Mouse (Mus musculus) gastrocnemius, postnatal 14 days (tissue): ENCODE data around the gene Acd. TPM values are rescaled to one million over a fixed set of nuclear protein-coding genes. Genes with fewer than 3 reads are reported as not detected.

Experiments used
- DNase-seq: peaks from one replicate; pipeline ENCODE4 v3.0.0; 2021; ENCODE audit warnings: mixed read lengths
- intact Hi-C: fragments of 180-260 bp; cut with DNase I; formaldehyde crosslinking; loops from one replicate; pipeline ENCODE4 v1.15.1; 2025; ENCODE audit warnings: low total_unique reads
- total RNA-seq, 2 experiments: library from RNA; stranded (reverse); gene quantifications; 2 replicates each; pipeline ENCODE4 v1.2.3; 2021

The Acd gene
- total RNA-seq, 2 experiments from 2014 or later, result 9.2 to 10.3 TPM

DNA sequence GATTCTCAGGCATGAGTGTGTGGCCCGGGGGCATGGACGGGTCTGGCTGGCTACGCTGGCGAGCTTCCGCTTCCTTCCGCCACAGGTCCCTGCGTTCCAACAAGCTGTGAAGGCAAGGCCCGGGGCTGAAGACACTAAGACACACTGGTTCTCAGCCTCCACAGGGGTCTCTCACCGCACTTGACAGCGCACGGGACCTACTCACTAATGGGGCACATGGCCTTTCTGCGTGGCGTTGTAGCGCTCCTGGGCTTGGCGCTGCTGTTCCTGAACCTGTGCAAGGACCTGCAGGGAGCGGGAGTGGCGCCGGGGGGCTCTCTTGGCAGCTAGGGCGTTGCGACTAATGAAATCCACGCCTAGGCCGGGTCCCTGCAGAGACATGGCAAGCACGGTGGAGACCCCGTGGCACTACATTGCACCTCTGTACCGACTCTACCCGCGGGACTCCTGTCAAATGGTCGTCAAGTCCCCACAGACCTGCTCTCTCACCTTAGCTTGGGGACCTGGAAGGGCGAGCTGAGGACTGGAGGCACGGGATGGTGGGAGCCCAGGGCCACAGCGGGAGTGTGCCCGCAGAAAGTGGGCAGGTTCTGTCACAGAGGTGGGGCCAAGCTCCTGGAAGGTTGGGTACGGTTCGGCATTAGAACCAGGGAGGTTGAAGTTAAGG lies 3.4 kb upstream of the Acd start:
- no peak for DNase-seq
- intact Hi-C loops, result no loop called here

GRCm38 (mm10) chr8:105702731-105703415 lies 2.0 kb upstream of the Acd start:
- intact Hi-C loops, result no loop called here
- no peak for DNase-seq

- intact Hi-C loops, result no loop called here
- no peak for DNase-seq
Measured at GRCm38 (mm10) chr8:105702001-105702401, 1.1 kb upstream of the Acd start.

GRCm38 (mm10) chr8:105700566-105700965 lies 336 bp downstream of the Acd start:
- intact Hi-C loops, result no loop called here
- peak; percentile 37 for DNase-seq

DNA sequence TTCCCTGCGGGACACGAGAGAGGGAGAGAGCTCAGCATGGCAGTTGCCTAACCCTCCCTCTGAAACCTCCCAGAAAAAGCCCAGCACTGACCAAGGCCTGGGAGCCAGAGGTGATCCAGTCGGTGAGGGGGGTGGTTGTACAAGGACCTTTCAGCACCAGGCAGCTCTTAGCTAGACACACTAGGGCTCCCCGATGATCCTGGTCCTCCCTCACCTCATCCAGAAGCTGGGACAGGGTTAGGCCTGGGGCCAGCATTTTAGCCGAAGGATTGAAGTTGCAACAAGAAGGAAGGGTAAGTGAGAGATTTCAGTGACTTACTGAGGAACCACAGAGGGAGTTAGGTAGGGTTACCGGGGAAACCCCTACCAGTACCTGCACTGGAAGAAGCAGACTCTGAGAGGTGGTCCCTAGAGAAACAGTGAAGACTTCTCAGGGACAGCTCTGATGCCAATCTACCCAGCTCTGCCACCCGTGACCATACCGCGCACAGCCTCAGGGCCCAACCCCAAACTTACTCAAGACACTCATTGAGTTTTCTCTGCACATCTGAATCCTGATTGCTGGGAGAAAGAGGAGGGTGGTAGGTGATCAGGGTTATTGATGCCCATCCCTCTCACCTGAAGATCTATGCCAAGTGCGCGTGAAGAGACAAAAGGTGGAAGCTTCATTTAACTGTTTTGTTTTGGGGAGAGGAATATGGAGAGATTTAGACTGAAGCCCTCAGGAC lies 1.2 kb downstream of the Acd start:
- DNase-seq, result no peak
- intact Hi-C loops, result no loop called here

DNA sequence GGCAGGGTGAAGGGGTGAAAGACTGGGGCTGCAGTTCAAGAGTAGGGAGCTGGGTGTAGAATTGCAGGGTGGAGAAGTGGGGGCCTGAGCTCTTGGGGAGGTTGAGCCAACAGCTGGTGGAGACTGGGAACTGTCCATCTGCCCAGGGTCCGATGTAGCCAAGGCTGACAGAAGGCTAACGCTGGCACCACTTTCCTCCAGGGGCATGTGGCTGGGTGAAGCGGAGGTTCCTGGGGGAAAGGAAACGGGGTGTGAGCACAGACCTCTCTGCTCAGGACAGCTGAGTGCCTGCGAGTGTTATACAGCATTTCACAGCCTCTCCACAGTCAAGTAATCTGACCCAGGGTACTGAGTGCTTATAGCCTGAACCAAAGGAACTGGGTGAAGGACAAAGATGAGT lies 2.2 kb downstream of the Acd start:
- intact Hi-C loops, result no loop called here
- DNase-seq, result no peak

DNA sequence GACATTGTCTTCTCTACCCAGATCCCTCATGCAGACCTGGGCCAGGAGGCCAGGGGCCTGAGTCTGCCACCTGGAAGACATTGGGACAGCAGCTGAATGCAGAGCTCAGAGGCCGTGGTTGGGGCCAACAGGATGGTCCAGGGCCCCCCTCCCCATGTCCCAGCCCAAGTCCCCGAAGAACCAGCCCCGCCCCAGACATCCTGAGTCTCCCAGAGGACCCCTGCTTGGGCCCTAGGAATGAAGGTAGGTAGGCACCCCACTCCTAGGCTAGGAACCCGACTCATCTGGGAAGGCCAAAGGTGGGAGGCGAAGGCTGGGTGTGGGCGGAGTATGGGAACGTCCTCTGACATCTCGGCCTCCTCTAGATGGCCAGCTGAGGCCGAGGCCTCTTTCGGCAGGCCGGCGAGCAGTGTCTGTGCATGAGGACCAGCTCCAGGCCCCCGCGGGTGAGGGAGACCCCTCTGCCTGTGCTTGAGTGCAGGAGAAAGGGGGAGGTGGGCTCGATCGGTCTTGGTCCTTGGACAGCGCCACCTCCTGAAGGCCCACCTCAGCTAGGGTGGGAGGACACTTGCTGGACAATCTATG lies 3.6 kb downstream of the Acd start:
- DNase-seq, result no peak
- intact Hi-C loops, result no loop called here

GRCm38 (mm10) chr8:105695080-105695780 lies 5.7 kb downstream of the Acd start:
- intact Hi-C loops, result no loop called here
- no peak for DNase-seq

DNA sequence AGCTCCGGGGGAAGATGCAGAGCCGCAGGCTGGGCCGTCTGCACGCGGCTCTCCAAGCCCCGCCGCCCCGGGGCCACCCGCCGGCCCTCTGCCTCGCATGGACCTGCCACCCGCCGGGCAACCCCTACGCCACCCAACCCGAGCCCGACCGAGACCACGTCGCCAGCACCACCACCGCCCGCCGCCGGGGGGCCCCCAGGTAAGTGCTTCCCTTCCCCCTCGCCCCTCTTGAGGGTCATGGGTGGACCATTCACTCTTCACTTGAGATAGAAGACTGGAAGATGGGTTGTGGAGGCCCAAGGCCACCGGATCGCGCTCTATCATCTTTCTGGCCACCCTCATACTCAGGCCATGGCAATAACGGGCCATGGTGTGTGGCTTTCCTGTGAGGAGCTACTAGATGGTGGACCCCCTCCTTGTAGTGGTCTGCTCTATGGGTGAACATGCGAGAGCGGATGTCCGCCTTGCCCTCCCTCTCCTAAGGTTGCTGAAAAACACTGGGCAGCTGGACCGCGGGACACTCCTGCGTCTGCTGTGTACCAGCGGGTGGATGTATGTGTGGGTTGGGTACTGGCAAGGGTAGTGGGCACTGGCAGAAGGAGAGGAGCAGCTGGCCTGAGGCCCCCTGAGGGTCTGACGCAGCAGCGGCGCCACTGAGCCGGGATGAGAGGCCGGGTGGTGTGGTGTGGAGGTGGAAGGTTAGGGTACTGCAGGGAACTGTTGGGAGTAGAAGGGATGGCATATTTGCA lies 6.7 kb downstream of the Acd start:
- intact Hi-C loops, result no loop called here
- DNase-seq, result no peak

GRCm38 (mm10) chr8:105693648-105694047 lies 7.3 kb downstream of the Acd start:
- DNase-seq, result peak; percentile 63
- intact Hi-C loops, result no loop called here

GRCm38 (mm10) chr8:105692449-105693182 lies 8.3 kb downstream of the Acd start:
- intact Hi-C loops, result no loop called here
- no peak for DNase-seq

DNA sequence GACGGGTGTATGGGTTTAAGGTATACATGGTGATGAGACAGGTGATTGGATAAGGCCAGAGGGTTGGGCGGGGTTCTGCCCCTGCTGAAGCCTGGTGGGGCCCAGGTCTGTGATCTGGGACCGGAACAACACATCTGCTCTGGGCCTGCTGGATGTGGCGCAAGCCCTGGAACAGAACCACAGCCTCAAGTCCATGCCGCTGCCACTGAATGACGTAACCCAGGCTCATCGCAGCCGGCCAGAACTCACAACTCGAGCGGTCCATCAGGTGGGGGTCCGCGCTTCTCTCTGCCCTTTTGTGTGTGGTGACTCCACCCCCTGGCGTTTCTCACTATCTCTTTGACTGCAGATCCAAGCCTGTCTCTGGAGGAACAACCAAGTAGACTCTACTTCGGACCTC lies 9.9 kb downstream of the Acd start:
- no peak for DNase-seq
- intact Hi-C loops, result no loop called here

DNA sequence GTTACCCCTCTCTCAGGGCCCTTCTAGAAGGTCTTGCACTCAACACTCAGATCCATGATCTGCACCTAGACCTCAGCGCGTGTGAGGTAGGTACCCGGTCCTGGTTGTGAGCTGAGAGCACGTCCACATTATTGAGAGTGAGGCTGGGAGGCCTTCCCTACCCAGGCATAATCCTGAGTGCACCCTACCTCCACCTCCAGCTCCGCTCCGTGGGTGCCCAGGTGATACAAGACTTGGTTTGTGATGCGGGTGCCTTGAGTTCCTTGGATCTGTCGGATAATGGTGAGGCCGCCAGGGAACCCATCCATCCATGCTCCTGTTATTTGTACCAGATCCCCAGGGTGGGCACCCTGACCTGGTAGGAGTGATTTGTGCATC lies 10.9 kb downstream of the Acd start:
- intact Hi-C loops, result no loop called here
- DNase-seq, result no peak

GRCm38 (mm10) chr8:105689256-105689982 lies 11.5 kb downstream of the Acd start:
- intact Hi-C loops, result no loop called here
- no peak for DNase-seq

DNA sequence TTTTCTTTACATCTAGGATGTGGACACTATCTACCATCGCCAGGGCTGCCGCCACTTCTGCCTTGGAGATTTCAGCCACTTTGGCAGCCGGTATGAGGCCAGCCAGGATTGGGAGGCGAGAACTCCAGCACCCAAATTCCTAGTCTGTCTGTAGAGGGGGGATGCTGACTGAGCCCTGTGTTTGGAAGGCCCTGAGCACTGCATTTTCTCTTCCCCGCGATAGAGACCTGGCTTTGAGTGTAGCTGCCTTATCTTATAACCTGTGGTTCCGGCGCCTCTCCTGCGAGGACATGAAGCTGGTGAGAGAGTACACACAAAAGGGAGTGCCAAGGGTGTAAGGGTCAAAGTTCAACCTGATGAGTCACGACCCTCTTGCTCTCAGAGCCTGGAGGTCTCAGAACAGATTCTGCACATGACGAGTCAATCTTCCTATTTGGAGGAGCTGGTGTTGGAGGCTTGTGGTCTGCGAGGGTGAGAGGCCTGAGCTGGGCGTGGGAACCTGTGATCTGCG lies 12.6 kb downstream of the Acd start:
- intact Hi-C loops, result no loop called here
- DNase-seq, result no peak

GRCm38 (mm10) chr8:105687512-105687911 lies 13.4 kb downstream of the Acd start:
- intact Hi-C loops, result no loop called here
- DNase-seq, result no peak

DNA sequence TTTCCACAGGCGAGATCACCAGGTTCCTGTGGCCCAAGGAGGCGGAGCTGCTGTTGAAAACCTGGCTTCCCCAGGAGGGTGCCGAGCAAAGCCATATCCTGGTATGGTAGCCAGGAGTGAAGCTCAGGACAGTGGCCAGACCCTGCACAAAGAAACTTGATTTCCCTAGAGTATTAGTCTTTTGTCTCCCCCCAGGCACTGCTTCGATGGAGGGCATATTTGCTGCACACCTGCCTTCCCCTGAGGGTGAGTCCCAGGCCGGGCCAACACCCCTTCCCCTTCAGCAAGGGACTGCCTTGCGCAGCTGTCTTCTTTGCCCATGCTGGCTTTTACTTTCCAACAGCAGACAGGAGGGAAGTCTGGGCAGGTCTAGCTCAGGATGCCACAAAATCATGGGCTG lies 14.4 kb downstream of the Acd start:
- intact Hi-C loops, result no loop called here
- no peak for DNase-seq

- intact Hi-C loops, result no loop called here
- peak; percentile 65 for DNase-seq
Measured at GRCm38 (mm10) chr8:105685796-105686308, 15.1 kb downstream of the Acd start, which contains the start of gene Carmil2. Gene Carmil2, plus strand, starts transcription at chr8:105686274.
